Mouse (Mus musculus): ENCODE measurements at regions not wholly inside any gene's neighbourhood (a gene's known extent, or its start where the extent isn't known, plus 50 kb on each side); places are given as distances from the start of the nearest gene placed in this dataset.
A peak's percentile ranks its signal among the peaks of the same experiment; 100 is the strongest.

- no peak for DNase-seq
These were observed 67.4 kb downstream of the Avpr1a start for GRCm38 (mm10) chr10:122515698-122516097.

- DNase-seq: no peak
These were observed 71.0 kb downstream of the Avpr1a start for GRCm38 (mm10) chr10:122519274-122519790.

GRCm38 (mm10) chr10:122519981-122520380 lies 71.7 kb downstream of the Avpr1a start:
- no peak for DNase-seq

- DNase-seq: no peak
These were observed 74.3 kb downstream of the Avpr1a start for GRCm38 (mm10) chr10:122522631-122523030.

GRCm38 (mm10) chr10:122525360-122525759 lies 77.1 kb downstream of the Avpr1a start:
- DNase-seq: no peak

- DNase-seq: no peak
These were observed 77.5 kb downstream of the Avpr1a start for GRCm38 (mm10) chr10:122525807-122526206.

GRCm38 (mm10) chr10:122528222-122528621 lies 79.9 kb downstream of the Avpr1a start:
- DNase-seq: no peak

- peak in 1 of 2 experiments; percentile 14 for DNase-seq
These were observed 80.8 kb downstream of the Avpr1a start for GRCm38 (mm10) chr10:122528973-122529703.

GRCm38 (mm10) chr10:122534714-122535113 lies 86.4 kb downstream of the Avpr1a start:
- DNase-seq: no peak

- no peak for DNase-seq
These were observed 86.8 kb downstream of the Avpr1a start for GRCm38 (mm10) chr10:122535137-122535536.

GRCm38 (mm10) chr10:122539655-122540054 lies 91.4 kb downstream of the Avpr1a start:
- peak; percentile 46 to 61 for DNase-seq

GRCm38 (mm10) chr10:122542573-122542972 lies 94.3 kb downstream of the Avpr1a start:
- no peak for DNase-seq

- peak; percentile 24 to 52 for DNase-seq
These were observed 95.9 kb downstream of the Avpr1a start for GRCm38 (mm10) chr10:122544096-122544720.

GRCm38 (mm10) chr10:122545029-122545428 lies 96.7 kb downstream of the Avpr1a start:
- DNase-seq: no peak

- no peak for DNase-seq
These were observed 103.3 kb downstream of the Avpr1a start for GRCm38 (mm10) chr10:122551586-122551985.

- DNase-seq: peak; percentile 29 to 41
These were observed 105.0 kb downstream of the Avpr1a start for GRCm38 (mm10) chr10:122553124-122553822.

GRCm38 (mm10) chr10:122553851-122554250 lies 105.6 kb downstream of the Avpr1a start:
- no peak for DNase-seq

- no peak for DNase-seq
These were observed 110.4 kb downstream of the Avpr1a start for GRCm38 (mm10) chr10:122558660-122559059.

- no peak for DNase-seq
These were observed 111.8 kb downstream of the Avpr1a start for GRCm38 (mm10) chr10:122560001-122560695.

- DNase-seq: no peak
These were observed 113.6 kb downstream of the Avpr1a start for GRCm38 (mm10) chr10:122561924-122562323.

GRCm38 (mm10) chr10:122562542-122562941 lies 114.2 kb downstream of the Avpr1a start:
- DNase-seq: no peak

- DNase-seq: no peak
These were observed 114.6 kb upstream of the Ppm1h start for GRCm38 (mm10) chr10:122563973-122564372.

GRCm38 (mm10) chr10:122564473-122564872 lies 114.1 kb upstream of the Ppm1h start:
- DNase-seq: no peak
